17 mouse cellular contexts compared by ENCODE assay signal in the genomic region with DNA sequence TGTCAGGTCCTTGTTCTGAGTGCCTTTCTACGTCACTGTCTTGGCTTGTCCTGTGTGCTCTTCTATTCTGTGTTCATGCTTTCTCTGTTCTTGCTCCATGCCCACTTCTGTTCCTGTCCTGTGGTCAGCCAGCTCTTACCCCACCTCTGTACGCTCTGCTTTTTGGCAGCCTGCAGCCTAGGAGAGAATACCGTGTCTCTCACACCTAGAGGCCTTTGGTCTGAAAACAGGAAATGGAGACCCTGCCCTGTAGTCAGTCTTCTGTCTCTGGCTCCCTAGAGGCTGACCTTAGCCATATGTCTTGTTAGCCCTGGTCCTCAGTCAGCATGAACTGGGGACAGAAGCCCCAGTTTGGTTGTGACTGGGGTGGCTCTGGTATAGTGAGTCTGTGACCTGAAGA.
DNase-seq lines count a peak whose midpoint lies in the region; ATAC-seq and TF ChIP-seq lines count a peak whose summit lies in the region.
"Had no signal": no experiment of that assay in that cellular context is flagged by ENCODE, and none has a peak within 500 bp of the region (broad histone marks: within the 10 kb centered on the region; RNA-seq: fewer than 3 reads in every experiment).

No protein-coding gene starts in this region.

- 88% methylated on average over 3 of the region's 3 CpGs for WGBS in forebrain, embryonic 14.5 days
- 89% methylated on average over 3 of the region's 3 CpGs for WGBS in forebrain, embryonic 12.5 days
- WGBS in bone marrow, adult 2 months, result 18% methylated on average over 3 of the region's 3 CpGs

- no peak overlapping the region for H3K4me3 ChIP-seq in forebrain, embryonic 14.5 days (ENCODE audit: low read depth, low read length)
- H3K4me3 ChIP-seq in forebrain, embryonic 12.5 days (replicated peaks), result no peak overlapping the region
- no peak overlapping the region for H3K4me3 ChIP-seq in bone marrow, adult 2 months (replicated peaks; ENCODE audit: control insufficient read depth, low read depth, low read length)
- H3K4me3 ChIP-seq: embryonic facial prominence, embryonic 12.5 days; midbrain, embryonic 13.5 days; neural tube, embryonic 12.5 days had no signal

- TF ChIP-seq POLR2A in bone marrow, adult 2 months (IDR thresholded peaks at IDR 0.05; ENCODE audit: borderline replicate concordance, control insufficient read depth, low read depth, low read length), result no peak

- no peaks in the 10 kb centered on the region for H3K9me3 ChIP-seq in forebrain, embryonic 14.5 days (replicated peaks; ENCODE audit: control insufficient read depth, low read length)
- no peaks in the 10 kb centered on the region for H3K9me3 ChIP-seq in forebrain, embryonic 12.5 days
- H3K9me3 ChIP-seq: embryonic facial prominence, embryonic 12.5 days; midbrain, embryonic 13.5 days; neural tube, embryonic 12.5 days had no signal

- no peaks in the 10 kb centered on the region for H3K36me3 ChIP-seq in forebrain, embryonic 14.5 days (ENCODE audit: control insufficient read depth, insufficient read depth, low read length)
- no peaks in the 10 kb centered on the region for H3K36me3 ChIP-seq in forebrain, embryonic 12.5 days (replicated peaks)
- H3K36me3 ChIP-seq: embryonic facial prominence, embryonic 12.5 days; midbrain, embryonic 13.5 days; neural tube, embryonic 12.5 days had no signal

- H3K4me2 ChIP-seq in forebrain, embryonic 14.5 days (ENCODE audit: low read length), result no peak overlapping the region
- no peak overlapping the region for H3K4me2 ChIP-seq in forebrain, embryonic 12.5 days
- H3K4me2 ChIP-seq: embryonic facial prominence, embryonic 12.5 days; midbrain, embryonic 13.5 days; neural tube, embryonic 12.5 days had no signal

- peaks cover 26% of the 10 kb centered on the region for H3K4me1 ChIP-seq in forebrain, embryonic 14.5 days (ENCODE audit: control insufficient read depth, insufficient read depth, low read length)
- H3K4me1 ChIP-seq in forebrain, embryonic 12.5 days, result peaks cover 44% of the 10 kb centered on the region
- peaks cover 15% of the 10 kb centered on the region for H3K4me1 ChIP-seq in bone marrow, adult 2 months (ENCODE audit: control insufficient read depth, insufficient read depth, low read length)

- no peak overlapping the region for H3K9ac ChIP-seq in forebrain, embryonic 14.5 days (ENCODE audit: low read length)
- H3K9ac ChIP-seq in forebrain, embryonic 12.5 days, result no peak overlapping the region
- H3K9ac ChIP-seq: embryonic facial prominence, embryonic 12.5 days; liver, embryonic 14.5 days; midbrain, embryonic 13.5 days; neural tube, embryonic 12.5 days had no signal

- no peak for DNase-seq in forebrain, embryonic 14.5 days (ENCODE audit: low spot score)
- peak; percentile 48 for DNase-seq in 416B (ENCODE audit: low read depth)
- DNase-seq in ovary, postnatal 14 days (ENCODE audit: low spot score), result no peak
- no peak for DNase-seq in Muller cell, postnatal 12 days (ENCODE audit: inconsistent ontology term)
- DNase-seq: gastrocnemius, postnatal 36 days; kidney, postnatal 25 days; lung, postnatal 14 days; spleen, adult 18-20 months; thymus, adult 18-20 months had no signal

- no peak for TF ChIP-seq CTCF in bone marrow, adult 2 months (IDR thresholded peaks at IDR 0.05; ENCODE audit: control insufficient read depth, insufficient read depth, low read length)

- no peak for ATAC-seq in forebrain, embryonic 14.5 days
- no peak for ATAC-seq in forebrain, embryonic 12.5 days (ENCODE audit: low FRiP score)
- peak; percentile 87 for ATAC-seq in megakaryocyte, adult 5-6 weeks (ENCODE audit: poor library complexity, severe bottlenecking)
- ATAC-seq: intestine, postnatal 0 days had no signal

- H3K27me3 ChIP-seq in forebrain, embryonic 14.5 days (replicated peaks; ENCODE audit: control insufficient read depth, insufficient read depth, low read length), result no peaks in the 10 kb centered on the region
- H3K27me3 ChIP-seq in forebrain, embryonic 12.5 days, result no peaks in the 10 kb centered on the region
- H3K27me3 ChIP-seq: embryonic facial prominence, embryonic 12.5 days; midbrain, embryonic 13.5 days; neural tube, embryonic 12.5 days had no signal

- H3K27ac ChIP-seq in forebrain, embryonic 14.5 days (ENCODE audit: low read depth, low read length), result 0 out of 2 replicates have a peak overlapping the region, but pooled peaks have one; percentile 63
- no peak overlapping the region for H3K27ac ChIP-seq in forebrain, embryonic 12.5 days
- H3K27ac ChIP-seq in bone marrow, adult 2 months (ENCODE audit: control insufficient read depth, insufficient read depth, low read depth, low read length, poor library complexity), result peak overlapping the region; percentile 0; the same call in 1 of the 2 replicates
- H3K27ac ChIP-seq: embryonic facial prominence, embryonic 12.5 days; liver, embryonic 14.5 days; neural tube, embryonic 12.5 days had no signal
